ENCODE assay signal across 13 mouse cellular contexts in genomic region chr8:113844801-113845301, GRCm38 (mm10). TPM values are rescaled to one million over a fixed set of nuclear protein-coding genes. Genes with fewer than 3 reads are reported as not detected.
DNase-seq lines count a peak whose midpoint lies in the region; ATAC-seq and TF ChIP-seq lines count a peak whose summit lies in the region.
"Had no signal": no experiment of that assay in that cellular context is flagged by ENCODE, and none has a peak within 500 bp of the region (broad histone marks: within the 10 kb centered on the region; RNA-seq: fewer than 3 reads in every experiment).

No protein-coding gene starts in this region.

- H3K4me1 ChIP-seq in embryonic facial prominence, embryonic 12.5 days, result peaks cover 13% of the 10 kb centered on the region
- peaks cover 11% of the 10 kb centered on the region for H3K4me1 ChIP-seq in limb, embryonic 15.5 days
- H3K4me1 ChIP-seq: liver, embryonic 15.5 days had no signal

- H3K9ac ChIP-seq in embryonic facial prominence, embryonic 12.5 days, result no peak overlapping the region
- H3K9ac ChIP-seq in limb, embryonic 15.5 days, result no peak overlapping the region
- H3K9ac ChIP-seq: liver, embryonic 15.5 days had no signal

- ATAC-seq in embryonic facial prominence, embryonic 12.5 days (ENCODE audit: insufficient number of reproducible peaks, insufficient read depth, low FRiP score, low TSS enrichment), result no peak
- ATAC-seq in limb, embryonic 15.5 days (ENCODE audit: insufficient number of reproducible peaks, low FRiP score, low TSS enrichment, low read depth), result no peak

- no peak for DNase-seq in layer of hippocampus, adult 2 months (ENCODE audit: low spot score in 2 of 2)
- no peak for DNase-seq in layer of hippocampus, adult 9-10 months (ENCODE audit: low spot score)
- peak; percentile 65 to 74 for DNase-seq in cerebellum, postnatal 10 days
- no peak for DNase-seq in thymus, postnatal 0 days (ENCODE audit: low spot score)
- DNase-seq in testis, postnatal 10 days (ENCODE audit: low spot score), result no peak
- DNase-seq in layer of hippocampus, adult 9-11 months, result no peak
- DNase-seq: adrenal gland, postnatal 25 days; kidney, postnatal 36 days had no signal

- H3K4me3 ChIP-seq in layer of hippocampus, adult 2 months, result peak overlapping the region; percentile 33
- no peak overlapping the region for H3K4me3 ChIP-seq in embryonic facial prominence, embryonic 12.5 days
- no peak overlapping the region for H3K4me3 ChIP-seq in limb, embryonic 15.5 days
- H3K4me3 ChIP-seq: erythroblast, embryonic 14.5 days; liver, embryonic 15.5 days had no signal

- TF ChIP-seq CTCF in layer of hippocampus, adult 2 months (conservative IDR thresholded peaks at IDR 0.05), result no peak

- no peak overlapping the region for H3K27ac ChIP-seq in layer of hippocampus, adult 2 months
- H3K27ac ChIP-seq in embryonic facial prominence, embryonic 12.5 days, result no peak overlapping the region
- H3K27ac ChIP-seq in limb, embryonic 15.5 days, result no peak overlapping the region
- H3K27ac ChIP-seq: liver, embryonic 15.5 days had no signal

- peaks cover 33% of the 10 kb centered on the region for H3K27me3 ChIP-seq in embryonic facial prominence, embryonic 12.5 days
- H3K27me3 ChIP-seq in limb, embryonic 15.5 days, result peaks cover 58% of the 10 kb centered on the region

- H3K4me2 ChIP-seq in embryonic facial prominence, embryonic 12.5 days (replicated peaks), result peak overlapping the region; percentile 13; the same call in 1 of the 2 replicates
- 0 out of 2 replicates have a peak overlapping the region, but pooled peaks have one; percentile 14 for H3K4me2 ChIP-seq in limb, embryonic 15.5 days
- H3K4me2 ChIP-seq: liver, embryonic 15.5 days had no signal

- 52% methylated on average over 20 of the region's 20 CpGs for WGBS in embryonic facial prominence, embryonic 12.5 days
- WGBS in limb, embryonic 15.5 days, result 22% methylated on average over 20 of the region's 20 CpGs

- no peaks in the 10 kb centered on the region for H3K36me3 ChIP-seq in embryonic facial prominence, embryonic 12.5 days
- H3K36me3 ChIP-seq in limb, embryonic 15.5 days, result no peaks in the 10 kb centered on the region
- H3K36me3 ChIP-seq: liver, embryonic 15.5 days had no signal

- no peaks in the 10 kb centered on the region for H3K9me3 ChIP-seq in embryonic facial prominence, embryonic 12.5 days
- H3K9me3 ChIP-seq in limb, embryonic 15.5 days, result no peaks in the 10 kb centered on the region
- H3K9me3 ChIP-seq: liver, embryonic 15.5 days had no signal

RNA-seq across cellular contexts. Expression of gene Adamts18, which starts 3.7 kb away (rescaled TPM):
- 1 to 10 TPM; 1.3 to 1.9 TPM for total RNA-seq in layer of hippocampus, adult 2 months (2021)
- polyA plus RNA-seq in embryonic facial prominence, embryonic 12.5 days (2016; fragmentation: Nextera tagmentation; extraction: Ambion mirVana), result 7.1 and 7.2 TPM in 2 replicates
- 2.9 and 3.6 TPM in 2 replicates for polyA plus RNA-seq in limb, embryonic 15.5 days (2015; fragmentation: Nextera tagmentation; extraction: Ambion mirVana)
- polyA plus RNA-seq in thymus, postnatal 0 days (2015; fragmentation: Nextera tagmentation; extraction: Ambion mirVana), result 0.95 and 1.2 TPM in 2 replicates
- total RNA-seq: adrenal gland, postnatal 25 days had no signal
- polyA plus RNA-seq: erythroblast, embryonic 14.5 days; spleen, adult 2 months had no signal

Comparison
In these comparisons a context has a peak if more than half of its experiments do, and no peak if none do; other contexts are left out.
1. DNase-seq: peak in cerebellum, postnatal 10 days (2 of 2); none in layer of hippocampus, adult 2 months (0 of 2), layer of hippocampus, adult 9-10 months (single experiment), thymus, postnatal 0 days (single experiment), testis, postnatal 10 days (single experiment) and layer of hippocampus, adult 9-11 months (single experiment).